ENCODE assay signal across 9 mouse cellular contexts in the genomic region with DNA sequence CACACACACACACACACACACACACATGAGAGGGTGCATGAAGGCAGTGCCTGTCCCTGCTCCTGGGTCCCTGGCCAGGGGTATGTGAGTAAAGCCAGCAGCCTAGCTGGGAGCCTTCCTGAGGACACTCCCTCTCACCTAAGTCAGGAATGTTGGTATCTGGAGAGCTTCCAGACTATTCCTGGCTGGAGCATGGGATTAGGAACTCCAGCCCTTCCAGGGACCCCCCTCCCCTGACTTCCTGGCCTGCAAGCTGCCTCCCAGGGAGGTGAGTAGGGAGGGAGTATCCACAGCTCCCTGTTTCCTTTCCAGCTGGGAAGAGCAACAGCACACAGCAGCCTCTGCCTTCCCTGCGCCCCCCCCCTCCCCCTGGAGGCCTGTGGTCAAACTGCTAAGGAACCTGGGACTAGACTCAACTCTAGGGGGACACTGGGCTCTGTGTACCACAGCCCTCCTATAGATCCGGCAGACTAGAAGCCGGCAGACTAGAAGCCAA. TPM values are rescaled to one million over a fixed set of nuclear protein-coding genes. Genes with fewer than 3 reads are reported as not detected.
DNase-seq lines count a peak whose midpoint lies in the region; ATAC-seq lines count a peak whose summit lies in the region.
"Had no signal": no experiment of that assay in that cellular context is flagged by ENCODE, and none has a peak within 500 bp of the region (broad histone marks: within the 10 kb centered on the region; RNA-seq: fewer than 3 reads in every experiment).

No protein-coding gene starts in this region.

- WGBS in embryonic facial prominence, embryonic 13.5 days, result 24% methylated on average over 3 of the region's 3 CpGs
- WGBS in liver, embryonic 15.5 days (ENCODE audit: insufficient replicate concordance), result 25% methylated on average over 3 of the region's 3 CpGs

- H3K4me1 ChIP-seq in embryonic facial prominence, embryonic 13.5 days, result peaks cover 20% of the 10 kb centered on the region
- H3K4me1 ChIP-seq in liver, embryonic 15.5 days (replicated peaks), result peaks cover 11% of the 10 kb centered on the region; the same call in 1 of the 2 replicates

- H3K4me2 ChIP-seq in embryonic facial prominence, embryonic 13.5 days, result no peak overlapping the region
- no peak overlapping the region for H3K4me2 ChIP-seq in liver, embryonic 15.5 days

- intact Hi-C loops in heart, postnatal 36 days (cut with DNase I), result loop anchor here (2.0 kb wide), 1 partner anchor 26 kb away; the partner anchor contains the start of gene Tmem179

- peak overlapping the region; percentile 66 for H3K27ac ChIP-seq in embryonic facial prominence, embryonic 13.5 days
- H3K27ac ChIP-seq in liver, embryonic 15.5 days (replicated peaks), result no peak overlapping the region

- H3K36me3 ChIP-seq in embryonic facial prominence, embryonic 13.5 days, result no peaks in the 10 kb centered on the region
- no peaks in the 10 kb centered on the region for H3K36me3 ChIP-seq in liver, embryonic 15.5 days (replicated peaks)

- no peaks in the 10 kb centered on the region for H3K9me3 ChIP-seq in embryonic facial prominence, embryonic 13.5 days
- no peaks in the 10 kb centered on the region for H3K9me3 ChIP-seq in liver, embryonic 15.5 days (replicated peaks)

- H3K9ac ChIP-seq in embryonic facial prominence, embryonic 13.5 days, result peak overlapping the region; percentile 41
- no peak overlapping the region for H3K9ac ChIP-seq in liver, embryonic 15.5 days

- peak; percentile 68; the same call in 1 of the 2 replicates for ATAC-seq in embryonic facial prominence, embryonic 13.5 days (ENCODE audit: insufficient number of reproducible peaks, insufficient read depth, low FRiP score, low TSS enrichment, low read depth)
- ATAC-seq in liver, embryonic 15.5 days (ENCODE audit: insufficient read depth), result peak; percentile 28; the same call in 1 of the 2 replicates
- ATAC-seq in frontal cortex, adult (ENCODE audit: low TSS enrichment), result no peak

- peak; percentile 57 to 75 for DNase-seq in adrenal gland, adult (ENCODE audit: inconsistent age in 2 of 2, low spot score in 1 of 2)
- no peak for DNase-seq in adrenal gland, postnatal 25 days
- DNase-seq in heart, postnatal 36 days, result peak; percentile 66 to 68
- no peak for DNase-seq in retina, embryonic 14.5 days (ENCODE audit: low spot score)
- DNase-seq in spleen, postnatal 4 days (ENCODE audit: low spot score in 2 of 2), result no peak

- no peak overlapping the region for H3K4me3 ChIP-seq in embryonic facial prominence, embryonic 13.5 days
- no peak overlapping the region for H3K4me3 ChIP-seq in liver, embryonic 15.5 days (replicated peaks)
- H3K4me3 ChIP-seq: myocyte had no signal

- no peaks in the 10 kb centered on the region for H3K27me3 ChIP-seq in embryonic facial prominence, embryonic 13.5 days
- no peaks in the 10 kb centered on the region for H3K27me3 ChIP-seq in liver, embryonic 15.5 days

RNA-seq across cellular contexts. Expression of gene A530016L24Rik, which starts 1.2 kb away (rescaled TPM):
- total RNA-seq in adrenal gland, postnatal 25 days (2021), result 15.9 and 19.5 TPM in 2 replicates
- 0.10 and 0.12 TPM in 2 replicates for polyA plus RNA-seq in embryonic facial prominence, embryonic 13.5 days (2015; fragmentation: Nextera tagmentation; extraction: Ambion mirVana)
- total RNA-seq in heart, postnatal 36 days (2021), result 10 to 100 TPM; 26.0 to 29.9 TPM
- 0.07 TPM in 1 of 2 replicates, not detected in the other for polyA plus RNA-seq in liver, embryonic 15.5 days (2015; fragmentation: Nextera tagmentation; extraction: Ambion mirVana)

RNA-seq across cellular contexts. Expression of gene Tmem179, which starts 26.1 kb away (rescaled TPM):
- total RNA-seq in adrenal gland, postnatal 25 days (2021), result 5.8 and 5.9 TPM in 2 replicates
- polyA plus RNA-seq in embryonic facial prominence, embryonic 13.5 days (2015; fragmentation: Nextera tagmentation; extraction: Ambion mirVana), result 0.92 and 1.0 TPM in 2 replicates
- not detected for total RNA-seq in heart, postnatal 36 days (2021)
- polyA plus RNA-seq in liver, embryonic 15.5 days (2015; fragmentation: Nextera tagmentation; extraction: Ambion mirVana), result 0.03 and 0.05 TPM in 2 replicates

Comparison
In these comparisons a context has a peak if more than half of its experiments do, and no peak if none do; other contexts are left out.
1. DNase-seq: peak in adrenal gland, adult (2 of 2) and heart, postnatal 36 days (2 of 2); none in adrenal gland, postnatal 25 days (single experiment), retina, embryonic 14.5 days (single experiment) and spleen, postnatal 4 days (0 of 2).